Mouse (Mus musculus): ENCODE results near the gene Pon2. TPM values are rescaled to one million over a fixed set of nuclear protein-coding genes. Genes with fewer than 3 reads are reported as not detected.
A peak's percentile ranks its signal among the peaks of the same experiment; 100 is the strongest.

Pon2 gene
- total and polyA plus RNA-seq, 3 experiments = 36.5 to 94.6 (median 58.7) TPM

GRCm38 (mm10) chr6:5282418-5282817 lies 15.8 kb downstream of the Pon2 start:
- Histone ChIP-seq H3K27me3 (ENCODE audit: insufficient read depth, low read length) (no peaks in the 10 kb centered on the region), H3K36me3 (replicated peaks) (peaks cover 79% of the 10 kb centered on the region), H3K4me3 (ENCODE audit: low read depth, low read length) (no peak overlapping the region), H3K9me3 (replicated peaks) (no peaks in the 10 kb centered on the region), H3K4me1 (ENCODE audit: insufficient read depth, low read depth, low read length) (peaks cover 21% of the 10 kb centered on the region)
- TF ChIP-seq GATA1 (IDR thresholded peaks at IDR 0.05; ENCODE audit: borderline replicate concordance, low read length) (no peak), POLR2AphosphoS5 (IDR thresholded peaks at IDR 0.05; ENCODE audit: insufficient replicate concordance, low read depth, low read length) (no peak)
- DNase-seq (ENCODE audit: low spot score) = no peak
- ATAC-seq (ENCODE audit: extremely low read depth, insufficient number of reproducible peaks, low FRiP score, poor library complexity, severe bottlenecking) = no peak

- H3K4me3 ChIP-seq (ENCODE audit: low read depth, low read length) = no peak overlapping the region
- no peak for TF ChIP-seq CTCF (IDR thresholded peaks at IDR 0.05; ENCODE audit: low read depth, low read length)
- H3K9me3 ChIP-seq (replicated peaks) = no peaks in the 10 kb centered on the region
- peaks cover 13% of the 10 kb centered on the region; the same call in 1 of the 2 replicates for H3K4me1 ChIP-seq (ENCODE audit: insufficient read depth, low read depth, low read length)
- ATAC-seq (ENCODE audit: extremely low read depth, insufficient number of reproducible peaks, low FRiP score, poor library complexity, severe bottlenecking) = no peak
- H3K27me3 ChIP-seq (ENCODE audit: insufficient read depth, low read length) = no peaks in the 10 kb centered on the region
- H3K36me3 ChIP-seq (replicated peaks) = peaks cover 86% of the 10 kb centered on the region
- DNase-seq (ENCODE audit: low spot score) = no peak
These were observed 17.5 kb downstream of the Pon2 start for GRCm38 (mm10) chr6:5280576-5281305.

GRCm38 (mm10) chr6:5277972-5278371 lies 20.3 kb downstream of the Pon2 start:
- Histone ChIP-seq H3K27me3 (ENCODE audit: insufficient read depth, low read length) (no peaks in the 10 kb centered on the region), H3K36me3 (replicated peaks) (peaks cover 91% of the 10 kb centered on the region), H3K9me3 (replicated peaks) (no peaks in the 10 kb centered on the region), H3K4me3 (ENCODE audit: low read depth, low read length) (no peak overlapping the region), H3K4me1 (ENCODE audit: insufficient read depth, low read depth, low read length) (peaks cover 13% of the 10 kb centered on the region; the same call in 1 of the 2 replicates)
- TF ChIP-seq GATA1 (IDR thresholded peaks at IDR 0.05; ENCODE audit: borderline replicate concordance, low read length) = no peak
- TF ChIP-seq GATA2 (IDR thresholded peaks at IDR 0.05; ENCODE audit: borderline replicate concordance, low read depth, low read length) = no peak
- TF ChIP-seq POLR2AphosphoS5 (IDR thresholded peaks at IDR 0.05; ENCODE audit: insufficient replicate concordance, low read depth, low read length) = no peak
- no peak for TF ChIP-seq TAL1 (conservative IDR thresholded peaks at IDR 0.05; ENCODE audit: low read depth, low read length)
- TF ChIP-seq CTCF (IDR thresholded peaks at IDR 0.05; ENCODE audit: low read depth, low read length) = no peak
- ATAC-seq (ENCODE audit: extremely low read depth, insufficient number of reproducible peaks, low FRiP score, poor library complexity, severe bottlenecking) (no peak), DNase-seq (ENCODE audit: low spot score) (no peak)

- Histone ChIP-seq H3K4me3 (ENCODE audit: low read depth, low read length) (no peak overlapping the region), H3K9me3 (replicated peaks) (no peaks in the 10 kb centered on the region), H3K36me3 (replicated peaks) (peaks cover 83% of the 10 kb centered on the region), H3K27me3 (ENCODE audit: insufficient read depth, low read length) (no peaks in the 10 kb centered on the region), H3K4me1 (ENCODE audit: insufficient read depth, low read depth, low read length) (peaks cover 5% of the 10 kb centered on the region)
- DNase-seq (ENCODE audit: low spot score) (no peak), ATAC-seq (ENCODE audit: extremely low read depth, insufficient number of reproducible peaks, low FRiP score, poor library complexity, severe bottlenecking) (no peak)
- TF ChIP-seq TAL1 (conservative IDR thresholded peaks at IDR 0.05; ENCODE audit: low read depth, low read length) (no peak), CTCF (IDR thresholded peaks at IDR 0.05; ENCODE audit: low read depth, low read length) (no peak), GATA2 (IDR thresholded peaks at IDR 0.05; ENCODE audit: borderline replicate concordance, low read depth, low read length) (no peak)
These were observed 28.6 kb downstream of the Pon2 start for GRCm38 (mm10) chr6:5269641-5270040.

GRCm38 (mm10) chr6:5264793-5265192 lies 33.5 kb downstream of the Pon2 start:
- H3K9me3 ChIP-seq (replicated peaks) = no peaks in the 10 kb centered on the region
- H3K36me3 ChIP-seq (replicated peaks) = peaks cover 60% of the 10 kb centered on the region
- H3K4me3 ChIP-seq (ENCODE audit: low read depth, low read length) = no peak overlapping the region
- TF ChIP-seq TAL1 (conservative IDR thresholded peaks at IDR 0.05; ENCODE audit: low read depth, low read length) = no peak
- TF ChIP-seq POLR2AphosphoS5 (IDR thresholded peaks at IDR 0.05; ENCODE audit: insufficient replicate concordance, low read depth, low read length) = no peak
- no peak for TF ChIP-seq GATA1 (IDR thresholded peaks at IDR 0.05; ENCODE audit: borderline replicate concordance, low read length)
- no peak for TF ChIP-seq GATA2 (IDR thresholded peaks at IDR 0.05; ENCODE audit: borderline replicate concordance, low read depth, low read length)
- DNase-seq (ENCODE audit: low spot score) = no peak
- peaks cover 30% of the 10 kb centered on the region for H3K4me1 ChIP-seq (ENCODE audit: insufficient read depth, low read depth, low read length)
- ATAC-seq (ENCODE audit: extremely low read depth, insufficient number of reproducible peaks, low FRiP score, poor library complexity, severe bottlenecking) = no peak
- no peaks in the 10 kb centered on the region for H3K27me3 ChIP-seq (ENCODE audit: insufficient read depth, low read length)

- TF ChIP-seq CTCF (IDR thresholded peaks at IDR 0.05; ENCODE audit: low read depth, low read length) = no peak
- peak; percentile 77 for TF ChIP-seq TAL1 (conservative IDR thresholded peaks at IDR 0.05; ENCODE audit: low read depth, low read length)
- H3K27me3 ChIP-seq (ENCODE audit: insufficient read depth, low read length) = no peaks in the 10 kb centered on the region
- H3K4me1 ChIP-seq (ENCODE audit: insufficient read depth, low read depth, low read length) = peaks cover 27% of the 10 kb centered on the region
- H3K4me3 ChIP-seq (ENCODE audit: low read depth, low read length) = no peak overlapping the region; the same call in 1 of the 2 replicates
- no peaks in the 10 kb centered on the region for H3K9me3 ChIP-seq (replicated peaks)
- ATAC-seq (ENCODE audit: extremely low read depth, insufficient number of reproducible peaks, low FRiP score, poor library complexity, severe bottlenecking) (peak; percentile 88), DNase-seq (ENCODE audit: low spot score) (peak; percentile 22)
- peaks cover 48% of the 10 kb centered on the region for H3K36me3 ChIP-seq (replicated peaks)
These were observed 34.8 kb downstream of the Pon2 start for GRCm38 (mm10) chr6:5263250-5263999.

Data from G1E (cell line).